Mouse (Mus musculus): Measurements from ENCODE around the gene Ttc7b. TPM values are rescaled to one million over a fixed set of nuclear protein-coding genes. Genes with fewer than 3 reads are reported as not detected.

Gene Ttc7b
- polyA plus RNA-seq, 1 experiment from 2014 or later: 4.0 TPM

- no peak overlapping the region for H3K9ac ChIP-seq (ENCODE audit: low read depth, low read length)
- H3K4me2 ChIP-seq (replicated peaks; ENCODE audit: low read depth): no peak overlapping the region
- H3K4me3 ChIP-seq (ENCODE audit: low read depth, low read length): no peak overlapping the region
- no peak for TF ChIP-seq CTCF (IDR thresholded peaks at IDR 0.05; ENCODE audit: low read depth)
- no peak overlapping the region for H3K27ac ChIP-seq (ENCODE audit: low read depth, low read length)
- WGBS: 75% methylated on average over 9 of the region's 9 CpGs
- no peak for ATAC-seq
- H3K9me3 ChIP-seq (ENCODE audit: control insufficient read depth): no peaks in the 10 kb centered on the region
- no peaks in the 10 kb centered on the region for H3K27me3 ChIP-seq (replicated peaks; ENCODE audit: control insufficient read depth, insufficient read depth, low read length)
- H3K4me1 ChIP-seq (replicated peaks; ENCODE audit: control insufficient read depth, insufficient read depth, low read length): peaks cover 14% of the 10 kb centered on the region; the same call in 1 of the 2 replicates
- H3K36me3 ChIP-seq (ENCODE audit: control insufficient read depth, insufficient read depth): no peaks in the 10 kb centered on the region
These were observed 3.3 kb downstream of the Ttc7b start for GRCm38 (mm10) chr12:100517371-100517770.

DNA sequence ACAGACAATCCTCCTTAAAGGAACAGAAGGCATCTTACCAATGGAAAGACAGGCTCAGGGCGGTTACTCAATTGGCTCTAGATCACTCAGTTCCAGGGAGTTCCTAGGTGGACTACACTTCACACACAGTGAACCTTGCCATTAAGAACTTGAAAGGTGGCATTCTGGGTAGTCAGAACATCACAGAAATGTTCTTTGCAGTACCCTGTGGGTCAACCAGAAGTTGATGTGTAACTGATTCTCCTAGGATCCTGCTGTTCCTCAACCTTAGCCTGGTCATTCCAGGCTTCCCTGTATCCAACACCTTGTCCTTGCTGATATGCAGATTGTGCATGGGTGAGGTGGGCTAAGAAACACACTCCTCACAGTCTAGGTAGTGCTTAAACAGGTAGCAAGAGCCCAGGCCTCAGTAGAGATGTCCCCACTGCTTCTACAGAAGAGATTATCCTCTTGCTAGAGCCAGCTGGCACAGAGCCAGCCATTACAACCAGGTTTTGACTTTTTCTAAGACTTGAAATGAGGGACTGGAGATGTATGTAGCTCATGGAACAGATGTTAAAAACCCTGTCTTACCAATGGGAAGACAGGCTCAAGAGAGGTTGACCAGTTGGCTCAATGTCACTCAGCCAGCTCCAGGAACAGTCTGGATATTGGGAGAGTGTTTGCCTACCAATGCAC lies 4.3 kb downstream of the Ttc7b start:
- Histone ChIP-seq H3K27ac (ENCODE audit: low read depth, low read length) (no peak overlapping the region), H3K27me3 (replicated peaks; ENCODE audit: control insufficient read depth, insufficient read depth, low read length) (no peaks in the 10 kb centered on the region), H3K4me3 (ENCODE audit: low read depth, low read length) (no peak overlapping the region), H3K4me1 (replicated peaks; ENCODE audit: control insufficient read depth, insufficient read depth, low read length) (peaks cover 14% of the 10 kb centered on the region; the same call in 1 of the 2 replicates), H3K36me3 (ENCODE audit: control insufficient read depth, insufficient read depth) (no peaks in the 10 kb centered on the region), H3K4me2 (replicated peaks; ENCODE audit: low read depth) (no peak overlapping the region), H3K9ac (ENCODE audit: low read depth, low read length) (no peak overlapping the region), H3K9me3 (ENCODE audit: control insufficient read depth) (no peaks in the 10 kb centered on the region)
- TF ChIP-seq CTCF (IDR thresholded peaks at IDR 0.05; ENCODE audit: low read depth): no peak
- ATAC-seq: no peak
- WGBS: 95% methylated on average over 1 of the region's 1 CpGs

- H3K9me3 ChIP-seq (ENCODE audit: control insufficient read depth): no peaks in the 10 kb centered on the region
- H3K27ac ChIP-seq (ENCODE audit: low read depth, low read length): no peak overlapping the region
- no peak overlapping the region for H3K4me2 ChIP-seq (replicated peaks; ENCODE audit: low read depth)
- H3K36me3 ChIP-seq (ENCODE audit: control insufficient read depth, insufficient read depth): no peaks in the 10 kb centered on the region
- no peak overlapping the region for H3K9ac ChIP-seq (ENCODE audit: low read depth, low read length)
- H3K4me1 ChIP-seq (replicated peaks; ENCODE audit: control insufficient read depth, insufficient read depth, low read length): 0 out of 2 replicates have a peak, but pooled peaks cover 10% of the 10 kb centered on the region
- no peaks in the 10 kb centered on the region for H3K27me3 ChIP-seq (replicated peaks; ENCODE audit: control insufficient read depth, insufficient read depth, low read length)
- no peak for ATAC-seq
- 92% methylated on average over 4 of the region's 4 CpGs for WGBS
- H3K4me3 ChIP-seq (ENCODE audit: low read depth, low read length): no peak overlapping the region
- TF ChIP-seq CTCF (IDR thresholded peaks at IDR 0.05; ENCODE audit: low read depth): no peak
These were observed 5.1 kb downstream of the Ttc7b start for GRCm38 (mm10) chr12:100515493-100515892.

GRCm38 (mm10) chr12:100514611-100515010 lies 6.0 kb downstream of the Ttc7b start:
- 65% methylated on average over 1 of the region's 1 CpGs for WGBS
- Histone ChIP-seq H3K4me1 (replicated peaks; ENCODE audit: control insufficient read depth, insufficient read depth, low read length) (0 out of 2 replicates have a peak, but pooled peaks cover 9% of the 10 kb centered on the region), H3K4me2 (replicated peaks; ENCODE audit: low read depth) (no peak overlapping the region)

GRCm38 (mm10) chr12:100513131-100513530 lies 7.5 kb downstream of the Ttc7b start:
- Histone ChIP-seq H3K9me3 (ENCODE audit: control insufficient read depth) (no peaks in the 10 kb centered on the region), H3K27me3 (replicated peaks; ENCODE audit: control insufficient read depth, insufficient read depth, low read length) (no peaks in the 10 kb centered on the region), H3K9ac (ENCODE audit: low read depth, low read length) (no peak overlapping the region), H3K4me2 (replicated peaks; ENCODE audit: low read depth) (no peak overlapping the region), H3K4me1 (replicated peaks; ENCODE audit: control insufficient read depth, insufficient read depth, low read length) (0 out of 2 replicates have a peak, but pooled peaks cover 6% of the 10 kb centered on the region), H3K4me3 (ENCODE audit: low read depth, low read length) (no peak overlapping the region), H3K27ac (ENCODE audit: low read depth, low read length) (no peak overlapping the region), H3K36me3 (ENCODE audit: control insufficient read depth, insufficient read depth) (no peaks in the 10 kb centered on the region)
- 91% methylated on average over 5 of the region's 5 CpGs for WGBS
- TF ChIP-seq CTCF (IDR thresholded peaks at IDR 0.05; ENCODE audit: low read depth): no peak
- ATAC-seq: no peak

More at GRCm38 (mm10) chr12:100514611-100515010, 6.0 kb downstream of the Ttc7b start:
- Histone ChIP-seq H3K4me3 (ENCODE audit: low read depth, low read length) (no peak overlapping the region), H3K9ac (ENCODE audit: low read depth, low read length) (no peak overlapping the region), H3K27ac (ENCODE audit: low read depth, low read length) (no peak overlapping the region), H3K36me3 (ENCODE audit: control insufficient read depth, insufficient read depth) (no peaks in the 10 kb centered on the region), H3K9me3 (ENCODE audit: control insufficient read depth) (no peaks in the 10 kb centered on the region), H3K27me3 (replicated peaks; ENCODE audit: control insufficient read depth, insufficient read depth, low read length) (no peaks in the 10 kb centered on the region)
- no peak for ATAC-seq
- no peak for TF ChIP-seq CTCF (IDR thresholded peaks at IDR 0.05; ENCODE audit: low read depth)

DNA sequence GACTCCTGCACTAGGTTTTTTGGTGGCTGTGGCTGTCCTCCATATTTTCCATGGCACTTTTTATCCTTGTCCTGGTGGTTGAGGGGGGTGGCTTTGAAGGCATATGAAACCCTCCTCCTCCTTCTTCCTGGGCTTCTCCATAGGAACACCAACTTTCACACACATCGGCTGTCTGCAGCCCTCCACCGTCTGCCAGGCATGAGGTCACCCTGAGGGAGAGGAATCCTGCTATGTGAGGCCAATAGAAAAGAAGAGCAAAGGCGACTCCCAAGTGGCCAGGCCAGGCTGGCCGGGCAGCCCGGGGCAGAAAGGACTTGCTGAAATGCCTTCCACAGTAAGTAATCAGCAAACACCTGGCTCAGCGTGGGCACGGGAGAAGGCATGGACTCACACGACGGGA lies 8.0 kb downstream of the Ttc7b start:
- ATAC-seq: no peak
- Histone ChIP-seq H3K36me3 (ENCODE audit: control insufficient read depth, insufficient read depth) (no peaks in the 10 kb centered on the region), H3K4me2 (replicated peaks; ENCODE audit: low read depth) (no peak overlapping the region), H3K27ac (ENCODE audit: low read depth, low read length) (no peak overlapping the region), H3K27me3 (replicated peaks; ENCODE audit: control insufficient read depth, insufficient read depth, low read length) (no peaks in the 10 kb centered on the region), H3K4me1 (replicated peaks; ENCODE audit: control insufficient read depth, insufficient read depth, low read length) (0 out of 2 replicates have a peak, but pooled peaks cover 4% of the 10 kb centered on the region), H3K9ac (ENCODE audit: low read depth, low read length) (no peak overlapping the region), H3K9me3 (ENCODE audit: control insufficient read depth) (no peaks in the 10 kb centered on the region), H3K4me3 (ENCODE audit: low read depth, low read length) (no peak overlapping the region)
- TF ChIP-seq CTCF (IDR thresholded peaks at IDR 0.05; ENCODE audit: low read depth): no peak
- WGBS: 86% methylated on average over 9 of the region's 9 CpGs
